Comparison of ENCODE assay signal across 23 mouse cellular contexts in the genomic region with DNA sequence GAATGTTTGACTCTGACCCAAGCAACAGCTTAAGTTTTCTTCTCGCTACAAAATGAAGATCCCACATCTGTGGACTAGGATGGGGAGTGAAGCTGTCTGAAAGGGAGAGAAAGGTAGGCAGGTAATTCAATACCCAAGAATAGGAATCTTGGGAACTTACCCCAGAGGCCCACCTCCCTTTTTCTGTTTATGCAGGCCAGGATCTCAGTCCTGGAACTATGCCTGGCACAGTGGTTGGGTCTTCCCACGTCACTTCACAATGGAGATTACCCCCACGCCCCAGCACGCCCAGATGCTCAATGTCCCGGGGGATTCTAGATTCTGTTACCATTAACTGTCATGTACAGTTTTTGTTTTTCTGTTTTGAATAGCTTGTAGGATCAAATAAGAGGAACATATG.
DNase-seq lines count a peak whose midpoint lies in the region; ATAC-seq and TF ChIP-seq lines count a peak whose summit lies in the region.
"Had no signal": no experiment of that assay in that cellular context is flagged by ENCODE, and none has a peak within 500 bp of the region (broad histone marks: within the 10 kb centered on the region; RNA-seq: fewer than 3 reads in every experiment).

No protein-coding gene starts in this region.

- H3K27me3 ChIP-seq in forebrain, embryonic 11.5 days (ENCODE audit: control insufficient read depth, insufficient read depth, low read length): no peaks in the 10 kb centered on the region
- no peaks in the 10 kb centered on the region for H3K27me3 ChIP-seq in forebrain, embryonic 16.5 days (replicated peaks; ENCODE audit: control insufficient read depth, insufficient read depth, low read length)
- H3K27me3 ChIP-seq in midbrain, embryonic 11.5 days (ENCODE audit: control insufficient read depth, insufficient read depth, low read length): no peaks in the 10 kb centered on the region
- H3K27me3 ChIP-seq in midbrain, embryonic 14.5 days (ENCODE audit: control insufficient read depth, insufficient read depth, low read length): no peaks in the 10 kb centered on the region
- H3K27me3 ChIP-seq: CH12.LX, Patski had no signal

- 84% methylated on average over 5 of the region's 5 CpGs for WGBS in forebrain, embryonic 11.5 days
- 81% methylated on average over 5 of the region's 5 CpGs for WGBS in forebrain, embryonic 16.5 days
- WGBS in midbrain, embryonic 11.5 days: 83% methylated on average over 5 of the region's 5 CpGs
- WGBS in midbrain, embryonic 14.5 days: 81% methylated on average over 5 of the region's 5 CpGs

- H3K4me2 ChIP-seq in forebrain, embryonic 11.5 days (ENCODE audit: low read depth, low read length, severe bottlenecking): no peak overlapping the region
- H3K4me2 ChIP-seq in forebrain, embryonic 16.5 days (ENCODE audit: low read length): no peak overlapping the region
- no peak overlapping the region for H3K4me2 ChIP-seq in midbrain, embryonic 11.5 days
- H3K4me2 ChIP-seq in midbrain, embryonic 14.5 days (ENCODE audit: low read length): no peak overlapping the region

- no peaks in the 10 kb centered on the region for H3K9me3 ChIP-seq in forebrain, embryonic 11.5 days (ENCODE audit: control insufficient read depth, low read length)
- H3K9me3 ChIP-seq in forebrain, embryonic 16.5 days (ENCODE audit: control insufficient read depth, low read length): no peaks in the 10 kb centered on the region
- H3K9me3 ChIP-seq in midbrain, embryonic 11.5 days (ENCODE audit: control insufficient read depth, low read length): no peaks in the 10 kb centered on the region
- H3K9me3 ChIP-seq in midbrain, embryonic 14.5 days (ENCODE audit: control insufficient read depth, low read length): no peaks in the 10 kb centered on the region
- H3K9me3 ChIP-seq: G1E had no signal

- peaks cover 10% of the 10 kb centered on the region for H3K4me1 ChIP-seq in forebrain, embryonic 11.5 days (replicated peaks; ENCODE audit: control insufficient read depth, insufficient read depth, low read length)
- H3K4me1 ChIP-seq in forebrain, embryonic 16.5 days (replicated peaks; ENCODE audit: control insufficient read depth, insufficient read depth, low read length): peaks cover 2% of the 10 kb centered on the region; the same call in 1 of the 2 replicates
- H3K4me1 ChIP-seq in midbrain, embryonic 11.5 days (ENCODE audit: control insufficient read depth, insufficient read depth, low read length): peaks cover 8% of the 10 kb centered on the region
- H3K4me1 ChIP-seq in midbrain, embryonic 14.5 days (ENCODE audit: control insufficient read depth, insufficient read depth, low read length): peaks cover 9% of the 10 kb centered on the region; the same call in 1 of the 2 replicates
- H3K4me1 ChIP-seq in cortical plate, adult 2 months (ENCODE audit: control insufficient read depth, insufficient read depth, low read length): peaks cover 2% of the 10 kb centered on the region; the same call in 1 of the 2 replicates

- H3K9ac ChIP-seq in forebrain, embryonic 11.5 days (ENCODE audit: low read length): no peak overlapping the region
- H3K9ac ChIP-seq in forebrain, embryonic 16.5 days (replicated peaks; ENCODE audit: low read depth, low read length): no peak overlapping the region
- no peak overlapping the region for H3K9ac ChIP-seq in midbrain, embryonic 11.5 days (ENCODE audit: low read length)
- H3K9ac ChIP-seq in midbrain, embryonic 14.5 days (replicated peaks; ENCODE audit: low read length): no peak overlapping the region

- no peak for TF ChIP-seq CTCF in cortical plate, adult 2 months (IDR thresholded peaks at IDR 0.05; ENCODE audit: extremely low read depth, insufficient read depth, low read length)

- ATAC-seq in forebrain, embryonic 11.5 days (replicated peaks; ENCODE audit: low FRiP score): no peak
- no peak for ATAC-seq in forebrain, embryonic 16.5 days
- ATAC-seq in midbrain, embryonic 11.5 days (ENCODE audit: low FRiP score): no peak
- no peak for ATAC-seq in midbrain, embryonic 14.5 days (ENCODE audit: low FRiP score, low TSS enrichment)
- ATAC-seq: activated CD4-positive, CD25-positive, alpha-beta regulatory T cell, adult 4 months; CD4-positive, CD25-positive, alpha-beta regulatory T cell, adult 4 months; Patski had no signal

- no peak overlapping the region for H3K4me3 ChIP-seq in forebrain, embryonic 11.5 days (ENCODE audit: low read depth, low read length)
- H3K4me3 ChIP-seq in forebrain, embryonic 16.5 days (replicated peaks; ENCODE audit: low read length): no peak overlapping the region
- H3K4me3 ChIP-seq in midbrain, embryonic 11.5 days (ENCODE audit: low read depth, low read length): no peak overlapping the region
- no peak overlapping the region for H3K4me3 ChIP-seq in midbrain, embryonic 14.5 days (replicated peaks; ENCODE audit: low read depth, low read length)
- H3K4me3 ChIP-seq in cortical plate, adult 2 months (ENCODE audit: insufficient read depth, low read length): no peak overlapping the region

- TF ChIP-seq POLR2A in cortical plate, adult 2 months (IDR thresholded peaks at IDR 0.05; ENCODE audit: extremely low read depth, insufficient read depth, low read length): no peak

- H3K36me3 ChIP-seq in forebrain, embryonic 11.5 days (ENCODE audit: control insufficient read depth, insufficient read depth, low read length): no peaks in the 10 kb centered on the region
- no peaks in the 10 kb centered on the region for H3K36me3 ChIP-seq in forebrain, embryonic 16.5 days (ENCODE audit: control insufficient read depth, insufficient read depth)
- no peaks in the 10 kb centered on the region for H3K36me3 ChIP-seq in midbrain, embryonic 11.5 days (ENCODE audit: control insufficient read depth, insufficient read depth, low read length)
- H3K36me3 ChIP-seq in midbrain, embryonic 14.5 days (ENCODE audit: control insufficient read depth, insufficient read depth, low read length): peaks cover 10% of the 10 kb centered on the region

- DNase-seq in forebrain, embryonic 11.5 days (ENCODE audit: low spot score): peak; percentile 15
- DNase-seq in midbrain, embryonic 11.5 days (ENCODE audit: low spot score, missing footprints): peak; percentile 37
- DNase-seq in midbrain, embryonic 14.5 days: no peak
- DNase-seq in brain, adult 2 months (ENCODE audit: low read depth, low spot score): peak; percentile 61
- DNase-seq in layer of hippocampus, adult 8-10 months (ENCODE audit: low spot score in 2 of 2): no peak
- no peak for DNase-seq in frontal cortex, postnatal 10 days (ENCODE audit: low spot score in 2 of 2)
- DNase-seq: adrenal gland, adult 2 months; adrenal gland, adult 8-10 months; adrenal gland, postnatal 10 days; adrenal gland, postnatal 14 days; adrenal gland, postnatal 25 days; adrenal gland, postnatal 36 days; B cell, adult 2 months; cerebellum, adult 11 months; cerebellum, adult 11-12 months; cerebellum, adult 18-20 months had no signal

- no peak overlapping the region for H3K27ac ChIP-seq in forebrain, embryonic 11.5 days (ENCODE audit: low read depth, low read length)
- no peak overlapping the region for H3K27ac ChIP-seq in forebrain, embryonic 16.5 days (ENCODE audit: low read length)
- no peak overlapping the region for H3K27ac ChIP-seq in midbrain, embryonic 11.5 days (ENCODE audit: low read depth, low read length)
- H3K27ac ChIP-seq in midbrain, embryonic 14.5 days (replicated peaks; ENCODE audit: low read depth, low read length): no peak overlapping the region
- H3K27ac ChIP-seq in cortical plate, adult 2 months (ENCODE audit: insufficient read depth, low read length): peak overlapping the region; percentile 47; the same call in 1 of the 2 replicates

Comparison
In these comparisons a context has a peak if more than half of its experiments do, and no peak if none do; other contexts are left out.
1. DNase-seq: peak in forebrain, embryonic 11.5 days (single experiment), midbrain, embryonic 11.5 days (single experiment) and brain, adult 2 months (single experiment); none in midbrain, embryonic 14.5 days (single experiment), layer of hippocampus, adult 8-10 months (0 of 2) and frontal cortex, postnatal 10 days (0 of 2).